Mouse (Mus musculus) urinary bladder, postnatal 25 days (tissue): ENCODE results near the gene Mtss1l.

Experiments
- DNase-seq: peaks from one replicate; pipeline ENCODE4 v3.0.0; 2022; ENCODE audit warnings: low spot score

The Mtss1l gene

GRCm38 (mm10) chr8:110720685-110721598 lies at the start of gene Mtss1l:
Mtss1l (plus strand) TSS chr8:110721476.
- peak; percentile 65 for DNase-seq

- no peak for DNase-seq
These were observed 49.1 kb upstream of the Mtss1l start for GRCm38 (mm10) chr8:110672133-110672532.

- DNase-seq = no peak
These were observed 48.1 kb upstream of the Mtss1l start for GRCm38 (mm10) chr8:110673168-110673567.

- no peak for DNase-seq
These were observed 46.7 kb upstream of the Mtss1l start for GRCm38 (mm10) chr8:110674589-110674988.

GRCm38 (mm10) chr8:110676702-110677101 lies 44.6 kb upstream of the Mtss1l start:
- DNase-seq = no peak

GRCm38 (mm10) chr8:110677174-110677660 lies 44.1 kb upstream of the Mtss1l start:
- no peak for DNase-seq

- DNase-seq = no peak
These were observed 42.3 kb upstream of the Mtss1l start for GRCm38 (mm10) chr8:110678989-110679388.

- DNase-seq = peak; percentile 19
These were observed 33.5 kb upstream of the Mtss1l start for GRCm38 (mm10) chr8:110687726-110688125.

GRCm38 (mm10) chr8:110689961-110690360 lies 31.3 kb upstream of the Mtss1l start:
- DNase-seq = no peak

GRCm38 (mm10) chr8:110694226-110694625 lies 27.1 kb upstream of the Mtss1l start:
- no peak for DNase-seq

GRCm38 (mm10) chr8:110694826-110695225 lies 26.4 kb upstream of the Mtss1l start:
- no peak for DNase-seq

GRCm38 (mm10) chr8:110695431-110695830 lies 25.8 kb upstream of the Mtss1l start:
- DNase-seq = no peak

- no peak for DNase-seq
These were observed 25.2 kb upstream of the Mtss1l start for GRCm38 (mm10) chr8:110696051-110696450.

- DNase-seq = no peak
These were observed 23.7 kb upstream of the Mtss1l start for GRCm38 (mm10) chr8:110697571-110697970.

GRCm38 (mm10) chr8:110698098-110698497 lies 23.2 kb upstream of the Mtss1l start:
- no peak for DNase-seq

GRCm38 (mm10) chr8:110699501-110699900 lies 21.8 kb upstream of the Mtss1l start:
- DNase-seq = no peak

- no peak for DNase-seq
These were observed 20.7 kb upstream of the Mtss1l start for GRCm38 (mm10) chr8:110700561-110700960.

GRCm38 (mm10) chr8:110702636-110703459 lies 18.4 kb upstream of the Mtss1l start:
- DNase-seq = no peak

- no peak for DNase-seq
These were observed 17.7 kb upstream of the Mtss1l start for GRCm38 (mm10) chr8:110703460-110704061.

- no peak for DNase-seq
These were observed 17.2 kb upstream of the Mtss1l start for GRCm38 (mm10) chr8:110704103-110704502.

GRCm38 (mm10) chr8:110705391-110706287 lies 15.6 kb upstream of the Mtss1l start:
- no peak for DNase-seq
